Mouse (Mus musculus) midbrain, embryonic 12.5 days (tissue): ENCODE measurements around the gene Dram1. TPM values are rescaled to one million over a fixed set of nuclear protein-coding genes. Genes with fewer than 3 reads are reported as not detected.
A peak's percentile ranks its signal among the peaks of the same experiment; 100 is the strongest.

Source experiments
- ATAC-seq: fragments of 200-750 bp; cut with Nextera tagmentation; 2 replicates; pipeline ENCODE4 v1.8.0; 2017; ENCODE audit warnings: low read depth, moderate TSS enrichment, moderate library complexity; ENCODE audit not compliant: low FRiP score
- H3K27ac ChIP-seq: fragments of 300-500 bp; sonication (generic); replicated peaks from 2 replicates; pipeline ENCODE4 v1.5.1; 2016; ENCODE audit warnings: mild to moderate bottlenecking
- H3K27me3 ChIP-seq: fragments of 300-500 bp; sonication (generic); 2 replicates; pipeline ENCODE4 v1.6.1; 2016; ENCODE audit warnings: mild to moderate bottlenecking
- H3K36me3 ChIP-seq: fragments of 300-500 bp; sonication (generic); 2 replicates; pipeline ENCODE4 v1.6.1; 2016
- H3K4me1 ChIP-seq: fragments of 300-500 bp; sonication (generic); 2 replicates; pipeline ENCODE4 v1.6.1; 2016
- H3K4me2 ChIP-seq: fragments of 300-500 bp; sonication (generic); replicated peaks from 2 replicates; pipeline ENCODE4 v1.6.1; 2016; ENCODE audit warnings: mild to moderate bottlenecking, moderate library complexity
- H3K4me3 ChIP-seq: fragments of 300-500 bp; sonication (generic); 2 replicates; pipeline ENCODE4 v1.5.1; 2016; ENCODE audit warnings: mild to moderate bottlenecking
- H3K9ac ChIP-seq: fragments of 300-500 bp; sonication (generic); replicated peaks from 2 replicates; pipeline ENCODE4 v1.6.1; 2016; ENCODE audit warnings: mild to moderate bottlenecking, moderate library complexity
- H3K9me3 ChIP-seq: fragments of 300-500 bp; sonication (generic); 2 replicates; pipeline ENCODE4 v1.6.1; 2016; ENCODE audit warnings: mild to moderate bottlenecking
- WGBS: fragments of 180-500 bp; shearing (Covaris S2); methylation state at CpG from one replicate; pipeline ENCODE4 v1.1.7; 2016; 5-methylcytosine and 5-hydroxymethylcytosine counted together
- polyA plus RNA-seq: library from polyadenylated mRNA; unstranded; fragments of >200 nt; fragmentation: Nextera tagmentation; extraction: Ambion mirVana; gene quantifications from 2 replicates; pipeline ENCODE4 v1.2.1, GENCODE M21; 2016

The Dram1 gene
- polyA plus RNA-seq, 1 experiment from 2014 or later: 0.84 TPM

DNA sequence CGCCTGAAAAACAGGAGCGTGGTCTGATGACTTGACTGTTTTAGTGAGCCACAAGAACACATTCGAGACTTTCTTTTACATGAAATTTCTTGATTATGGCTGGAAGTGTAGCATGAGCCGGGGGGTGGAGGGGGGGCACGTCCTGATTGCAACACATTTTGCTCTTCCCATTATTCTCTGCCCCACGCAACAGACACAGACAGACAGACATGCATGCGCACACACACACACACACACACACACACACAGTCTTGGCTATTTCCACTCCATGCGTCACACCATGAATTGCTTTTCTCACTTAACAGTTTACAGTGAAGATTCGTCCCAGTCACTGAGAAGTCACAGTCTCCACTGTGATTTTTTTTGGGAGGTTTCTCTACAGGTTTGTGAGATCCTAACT, 38.2 kb downstream of the Dram1 start:
- Histone ChIP-seq H3K4me2 (no peak overlapping the region), H3K4me1 (no peaks in the 10 kb centered on the region), H3K9me3 (no peaks in the 10 kb centered on the region), H3K9ac (no peak overlapping the region), H3K4me3 (no peak overlapping the region), H3K27me3 (no peaks in the 10 kb centered on the region), H3K36me3 (no peaks in the 10 kb centered on the region), H3K27ac (no peak overlapping the region)
- 91% methylated on average over 9 of the region's 9 CpGs for WGBS
- no peak for ATAC-seq

DNA sequence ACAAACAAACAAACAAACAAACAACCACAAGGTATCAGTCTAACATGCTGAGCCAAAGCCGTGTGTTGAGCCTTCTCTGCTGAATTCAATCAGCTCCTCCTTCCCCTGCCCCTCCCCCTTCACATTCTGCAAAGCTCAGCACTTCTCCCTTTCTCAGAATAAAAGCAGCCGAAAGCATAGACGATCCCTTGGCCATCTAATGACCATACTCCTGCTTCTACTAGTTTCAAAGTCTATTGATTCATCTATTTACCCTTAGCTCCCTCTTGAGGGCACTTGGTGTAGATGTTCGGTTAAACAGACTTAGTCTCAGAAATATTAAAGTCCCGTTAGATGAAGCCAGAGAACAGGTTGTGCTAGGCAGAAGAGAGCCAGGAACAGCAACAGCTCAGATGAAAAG, 48.2 kb downstream of the Dram1 start:
- Histone ChIP-seq H3K4me2 (no peak overlapping the region), H3K9ac (no peak overlapping the region), H3K27me3 (no peaks in the 10 kb centered on the region), H3K9me3 (no peaks in the 10 kb centered on the region), H3K4me1 (no peaks in the 10 kb centered on the region), H3K27ac (no peak overlapping the region), H3K36me3 (no peaks in the 10 kb centered on the region), H3K4me3 (no peak overlapping the region)
- WGBS: 31% methylated on average over 5 of the region's 5 CpGs
- no peak for ATAC-seq

GRCm38 (mm10) chr10:88328056-88328450, 50.8 kb downstream of the Dram1 start:
- no peaks in the 10 kb centered on the region for H3K4me1 ChIP-seq
- WGBS: 58% methylated on average over 4 of the region's 4 CpGs
- H3K27me3 ChIP-seq: no peaks in the 10 kb centered on the region
- no peaks in the 10 kb centered on the region for H3K36me3 ChIP-seq
- H3K9ac ChIP-seq: no peak overlapping the region
- no peak overlapping the region for H3K27ac ChIP-seq
- H3K4me3 ChIP-seq: no peak overlapping the region
- no peak for ATAC-seq
- H3K9me3 ChIP-seq: no peaks in the 10 kb centered on the region
- H3K4me2 ChIP-seq: no peak overlapping the region

DNA sequence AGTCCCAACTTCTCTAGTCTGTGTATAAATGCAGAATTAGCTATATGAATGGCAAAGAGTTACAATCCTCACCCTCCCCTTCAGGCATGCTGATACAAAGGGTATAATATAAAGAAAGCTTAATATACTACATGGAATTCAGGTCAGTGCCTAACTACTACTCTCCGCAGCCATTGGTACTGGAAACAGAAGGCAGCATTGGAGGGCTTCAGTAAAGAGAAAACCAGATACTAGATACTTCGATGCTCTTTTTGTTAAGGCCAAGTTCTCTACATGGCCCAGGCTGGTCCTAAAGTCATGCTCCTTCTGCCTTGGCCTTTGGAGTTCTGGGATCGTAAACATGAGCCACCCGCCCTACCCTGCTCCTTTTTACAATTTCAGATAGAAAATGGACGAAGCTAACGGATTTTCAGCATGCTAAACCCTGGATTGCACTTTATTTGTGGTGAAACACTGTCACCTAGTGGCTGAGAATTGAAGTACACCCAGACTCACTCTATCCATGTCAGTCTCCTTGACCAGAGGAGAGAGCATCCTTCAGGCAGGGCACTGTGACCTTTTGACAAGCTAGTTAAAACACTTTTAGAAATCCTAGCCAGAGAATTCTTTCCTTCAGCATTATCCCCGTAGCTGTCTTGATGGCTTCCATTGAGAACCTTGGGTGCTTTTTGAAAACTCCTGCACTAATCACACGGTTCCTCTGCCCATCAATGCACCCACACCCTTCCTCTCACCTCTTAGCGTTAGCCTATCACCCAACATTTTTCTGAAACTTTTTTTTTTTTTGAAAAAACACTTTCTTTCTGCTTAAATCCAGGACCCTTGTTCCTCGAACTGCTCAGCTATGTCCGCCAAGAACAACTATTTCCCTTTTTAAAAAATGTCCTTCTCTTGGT, 51.5 kb downstream of the Dram1 start:
- Histone ChIP-seq H3K27me3 (no peaks in the 10 kb centered on the region), H3K36me3 (no peaks in the 10 kb centered on the region), H3K4me2 (peak overlapping the region; percentile 39), H3K4me3 (no peak overlapping the region), H3K27ac (no peak overlapping the region), H3K9ac (no peak overlapping the region), H3K4me1 (no peaks in the 10 kb centered on the region), H3K9me3 (no peaks in the 10 kb centered on the region)
- 50% methylated on average over 11 of the region's 11 CpGs for WGBS
- ATAC-seq: peak; percentile 87

GRCm38 (mm10) chr10:88321739-88322138, 57.1 kb downstream of the Dram1 start:
- Histone ChIP-seq H3K4me2 (no peak overlapping the region), H3K4me3 (no peak overlapping the region), H3K27ac (no peak overlapping the region), H3K27me3 (no peaks in the 10 kb centered on the region), H3K9ac (no peak overlapping the region), H3K4me1 (no peaks in the 10 kb centered on the region), H3K9me3 (no peaks in the 10 kb centered on the region), H3K36me3 (no peaks in the 10 kb centered on the region)
- 83% methylated on average over 5 of the region's 5 CpGs for WGBS
- ATAC-seq: no peak

DNA sequence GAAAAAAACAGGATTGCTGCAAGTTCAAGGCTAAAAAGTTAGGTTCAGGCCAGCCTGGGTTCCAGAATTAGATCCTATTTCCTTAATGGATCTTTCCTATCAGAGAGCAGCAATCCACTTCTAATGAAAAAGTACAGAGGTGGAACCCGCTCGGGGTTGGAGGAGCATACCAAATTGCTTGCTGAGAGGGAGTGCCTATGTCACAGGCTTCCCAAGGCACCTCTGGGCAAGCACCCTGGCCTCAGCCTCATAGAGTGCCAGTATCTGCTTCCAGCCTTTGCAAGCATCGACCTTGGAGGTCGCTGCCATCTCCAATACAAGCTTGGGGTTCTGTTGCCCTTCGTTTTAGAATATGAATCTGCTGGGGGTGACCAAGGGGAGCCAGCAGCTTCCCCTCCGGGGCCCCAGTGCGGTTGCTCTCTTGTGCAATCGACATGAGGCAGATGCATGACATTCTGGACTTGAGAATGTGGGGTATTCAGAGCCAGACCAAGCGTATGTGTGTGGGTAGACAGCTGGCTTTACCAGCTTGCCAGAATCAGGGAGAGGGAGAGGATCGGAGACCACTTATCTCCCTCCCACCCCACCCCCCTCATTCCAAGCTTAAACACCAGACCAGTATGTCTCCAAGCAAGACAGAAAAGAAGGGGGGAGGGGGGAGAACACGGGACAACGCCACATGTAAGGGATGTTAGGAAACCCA, 58.0 kb downstream of the Dram1 start:
- Histone ChIP-seq H3K4me1 (no peaks in the 10 kb centered on the region), H3K27ac (no peak overlapping the region), H3K36me3 (no peaks in the 10 kb centered on the region), H3K9me3 (no peaks in the 10 kb centered on the region), H3K27me3 (no peaks in the 10 kb centered on the region), H3K9ac (no peak overlapping the region), H3K4me2 (no peak overlapping the region), H3K4me3 (no peak overlapping the region)
- WGBS: 75% methylated on average over 12 of the region's 12 CpGs
- ATAC-seq: no peak

- no peak overlapping the region for H3K9ac ChIP-seq
- WGBS: 83% methylated on average over 4 of the region's 4 CpGs
- no peaks in the 10 kb centered on the region for H3K9me3 ChIP-seq
- no peaks in the 10 kb centered on the region for H3K4me1 ChIP-seq
- no peak overlapping the region for H3K4me2 ChIP-seq
- H3K4me3 ChIP-seq: no peak overlapping the region
- no peaks in the 10 kb centered on the region for H3K27me3 ChIP-seq
- no peaks in the 10 kb centered on the region for H3K36me3 ChIP-seq
- no peak for ATAC-seq
- H3K27ac ChIP-seq: no peak overlapping the region
These were observed 60.7 kb downstream of the Dram1 start for GRCm38 (mm10) chr10:88318179-88318578.

- Histone ChIP-seq H3K4me1 (no peaks in the 10 kb centered on the region), H3K9ac (no peak overlapping the region), H3K36me3 (no peaks in the 10 kb centered on the region), H3K27me3 (no peaks in the 10 kb centered on the region), H3K4me3 (no peak overlapping the region), H3K4me2 (no peak overlapping the region), H3K9me3 (no peaks in the 10 kb centered on the region), H3K27ac (no peak overlapping the region)
- WGBS: 91% methylated on average over 5 of the region's 5 CpGs
- no peak for ATAC-seq
These were observed 61.7 kb downstream of the Dram1 start for GRCm38 (mm10) chr10:88317151-88317550.

GRCm38 (mm10) chr10:88314841-88315240, 64.0 kb downstream of the Dram1 start:
- no peaks in the 10 kb centered on the region for H3K27me3 ChIP-seq
- H3K4me2 ChIP-seq: no peak overlapping the region
- H3K36me3 ChIP-seq: no peaks in the 10 kb centered on the region
- H3K4me1 ChIP-seq: no peaks in the 10 kb centered on the region
- no peak overlapping the region for H3K9ac ChIP-seq
- 92% methylated on average over 5 of the region's 5 CpGs for WGBS
- H3K4me3 ChIP-seq: no peak overlapping the region
- no peak overlapping the region for H3K27ac ChIP-seq
- H3K9me3 ChIP-seq: no peaks in the 10 kb centered on the region
- no peak for ATAC-seq

GRCm38 (mm10) chr10:88309851-88310250, 69.0 kb downstream of the Dram1 start:
- Histone ChIP-seq H3K9me3 (no peaks in the 10 kb centered on the region), H3K27me3 (no peaks in the 10 kb centered on the region), H3K27ac (no peak overlapping the region), H3K9ac (no peak overlapping the region), H3K4me3 (no peak overlapping the region), H3K4me1 (no peaks in the 10 kb centered on the region), H3K4me2 (no peak overlapping the region), H3K36me3 (no peaks in the 10 kb centered on the region)
- 89% methylated on average over 10 of the region's 10 CpGs for WGBS
- ATAC-seq: no peak

DNA sequence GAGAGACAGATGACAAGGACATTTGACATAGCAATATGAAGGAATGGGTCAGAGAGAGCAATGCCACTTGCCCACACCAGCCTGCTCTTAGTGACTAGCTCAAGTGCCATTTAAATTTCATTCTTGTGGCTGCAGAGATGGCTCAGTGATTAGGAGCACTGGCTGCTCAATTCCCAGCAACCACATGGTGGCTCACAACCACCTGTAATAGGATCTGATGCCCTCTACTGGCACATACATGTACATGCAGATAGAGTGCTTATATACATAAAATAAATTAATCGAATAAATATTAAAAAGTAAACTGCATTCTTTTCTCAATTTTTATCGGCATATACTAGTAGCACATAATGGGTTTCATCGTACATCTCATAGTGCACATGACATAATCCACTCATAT, 72.6 kb downstream of the Dram1 start:
- Histone ChIP-seq H3K9me3 (no peaks in the 10 kb centered on the region), H3K36me3 (no peaks in the 10 kb centered on the region), H3K9ac (no peak overlapping the region), H3K27ac (no peak overlapping the region), H3K4me3 (no peak overlapping the region), H3K27me3 (no peaks in the 10 kb centered on the region), H3K4me1 (0 out of 2 replicates have a peak, but pooled peaks cover 4% of the 10 kb centered on the region), H3K4me2 (no peak overlapping the region)
- WGBS: 95% methylated on average over 3 of the region's 3 CpGs
- no peak for ATAC-seq

GRCm38 (mm10) chr10:88304302-88304701, 74.6 kb downstream of the Dram1 start:
- no peak overlapping the region for H3K9ac ChIP-seq
- no peak overlapping the region for H3K27ac ChIP-seq
- H3K27me3 ChIP-seq: no peaks in the 10 kb centered on the region
- ATAC-seq: no peak
- WGBS: 11% methylated on average over 4 of the region's 4 CpGs
- no peak overlapping the region for H3K4me2 ChIP-seq
- H3K4me3 ChIP-seq: no peak overlapping the region
- H3K4me1 ChIP-seq: 0 out of 2 replicates have a peak, but pooled peaks cover 4% of the 10 kb centered on the region
- no peaks in the 10 kb centered on the region for H3K36me3 ChIP-seq
- 0 out of 2 replicates have a peak, but pooled peaks cover 3% of the 10 kb centered on the region for H3K9me3 ChIP-seq
